In genomic region chr14:74847311-74848133, GRCm38 (mm10) we compare ENCODE assay signal across 8 mouse cellular contexts.
A peak's percentile ranks its signal among the peaks of the same experiment; 100 is the strongest.
DNase-seq lines count a peak whose midpoint lies in the region; ATAC-seq lines count a peak whose summit lies in the region.

No protein-coding gene starts in this region.

- H3K27ac ChIP-seq in forebrain, embryonic 15.5 days (replicated peaks), result 0 out of 2 replicates have a peak overlapping the region, but pooled peaks have one; percentile 11
- no peak overlapping the region for H3K27ac ChIP-seq in forebrain, embryonic 12.5 days
- no peak overlapping the region for H3K27ac ChIP-seq in liver, embryonic 12.5 days
- H3K27ac ChIP-seq in hindbrain, embryonic 14.5 days, result no peak overlapping the region

- H3K36me3 ChIP-seq in forebrain, embryonic 15.5 days, result no peaks in the 10 kb centered on the region
- no peaks in the 10 kb centered on the region for H3K36me3 ChIP-seq in forebrain, embryonic 12.5 days (replicated peaks)
- no peaks in the 10 kb centered on the region for H3K36me3 ChIP-seq in liver, embryonic 12.5 days
- no peaks in the 10 kb centered on the region for H3K36me3 ChIP-seq in hindbrain, embryonic 14.5 days (replicated peaks; ENCODE audit: control insufficient read depth, insufficient read depth)

- H3K9me3 ChIP-seq in forebrain, embryonic 15.5 days, result no peaks in the 10 kb centered on the region
- H3K9me3 ChIP-seq in forebrain, embryonic 12.5 days, result no peaks in the 10 kb centered on the region
- H3K9me3 ChIP-seq in liver, embryonic 12.5 days (replicated peaks), result no peaks in the 10 kb centered on the region
- H3K9me3 ChIP-seq in hindbrain, embryonic 14.5 days (ENCODE audit: control insufficient read depth, low read length), result no peaks in the 10 kb centered on the region

- no peak overlapping the region for H3K4me3 ChIP-seq in forebrain, embryonic 15.5 days
- H3K4me3 ChIP-seq in forebrain, embryonic 12.5 days (replicated peaks), result no peak overlapping the region
- H3K4me3 ChIP-seq in liver, embryonic 12.5 days, result peak overlapping the region; percentile 26; the same call in 1 of the 2 replicates
- H3K4me3 ChIP-seq in hindbrain, embryonic 14.5 days (replicated peaks; ENCODE audit: low read length), result no peak overlapping the region

- 67% methylated on average over 14 of the region's 14 CpGs for WGBS in forebrain, embryonic 15.5 days
- 72% methylated on average over 14 of the region's 14 CpGs for WGBS in forebrain, embryonic 12.5 days
- WGBS in liver, embryonic 12.5 days (ENCODE audit: insufficient replicate concordance), result 28% methylated on average over 14 of the region's 14 CpGs
- WGBS in hindbrain, embryonic 14.5 days, result 79% methylated on average over 14 of the region's 14 CpGs

- no peaks in the 10 kb centered on the region for H3K27me3 ChIP-seq in forebrain, embryonic 15.5 days
- no peaks in the 10 kb centered on the region for H3K27me3 ChIP-seq in forebrain, embryonic 12.5 days
- no peaks in the 10 kb centered on the region for H3K27me3 ChIP-seq in liver, embryonic 12.5 days (replicated peaks)
- no peaks in the 10 kb centered on the region for H3K27me3 ChIP-seq in hindbrain, embryonic 14.5 days (ENCODE audit: control insufficient read depth, insufficient read depth, low read length)

- ATAC-seq in forebrain, embryonic 15.5 days (replicated peaks), result no peak
- ATAC-seq in forebrain, embryonic 12.5 days (ENCODE audit: low FRiP score), result no peak
- ATAC-seq in granulocyte monocyte progenitor cell, adult 5-6 weeks (replicated peaks; ENCODE audit: poor library complexity, severe bottlenecking), result peak; percentile 95
- 0 out of 2 replicates have a peak, but pooled peaks have one; percentile 35 for ATAC-seq in liver, embryonic 12.5 days
- ATAC-seq in hindbrain, embryonic 14.5 days (ENCODE audit: low FRiP score), result no peak

- H3K4me1 ChIP-seq in forebrain, embryonic 15.5 days, result peaks cover 14% of the 10 kb centered on the region
- peaks cover 15% of the 10 kb centered on the region for H3K4me1 ChIP-seq in forebrain, embryonic 12.5 days
- peaks cover 17% of the 10 kb centered on the region for H3K4me1 ChIP-seq in liver, embryonic 12.5 days
- peaks cover 29% of the 10 kb centered on the region for H3K4me1 ChIP-seq in hindbrain, embryonic 14.5 days (replicated peaks; ENCODE audit: control insufficient read depth, insufficient read depth, low read length)

- H3K9ac ChIP-seq in forebrain, embryonic 15.5 days (replicated peaks), result no peak overlapping the region
- H3K9ac ChIP-seq in forebrain, embryonic 12.5 days, result no peak overlapping the region
- no peak overlapping the region for H3K9ac ChIP-seq in liver, embryonic 12.5 days
- H3K9ac ChIP-seq in hindbrain, embryonic 14.5 days, result no peak overlapping the region

- peak; percentile 47 to 55 for DNase-seq in spleen, adult 18-20 months
- DNase-seq in adrenal gland, adult 8-10 months, result no peak
- DNase-seq in gastrocnemius, postnatal 4 days (ENCODE audit: low spot score in 2 of 2), result no peak
- DNase-seq in hindbrain, embryonic 14.5 days (ENCODE audit: low spot score), result no peak

- no peak overlapping the region for H3K4me2 ChIP-seq in forebrain, embryonic 15.5 days (replicated peaks)
- H3K4me2 ChIP-seq in forebrain, embryonic 12.5 days, result no peak overlapping the region
- H3K4me2 ChIP-seq in liver, embryonic 12.5 days, result peak overlapping the region; percentile 47
- no peak overlapping the region for H3K4me2 ChIP-seq in hindbrain, embryonic 14.5 days (replicated peaks)

Comparison
In these comparisons a context has a peak if more than half of its experiments do, and no peak if none do; other contexts are left out.
1. ATAC-seq: peak in granulocyte monocyte progenitor cell, adult 5-6 weeks (single experiment) and liver, embryonic 12.5 days (single experiment); none in forebrain, embryonic 15.5 days (single experiment), forebrain, embryonic 12.5 days (single experiment) and hindbrain, embryonic 14.5 days (single experiment).
2. DNase-seq: peak in spleen, adult 18-20 months (2 of 2); none in adrenal gland, adult 8-10 months (single experiment), gastrocnemius, postnatal 4 days (0 of 2) and hindbrain, embryonic 14.5 days (single experiment).